Mouse (Mus musculus): ENCODE measurements around the gene Ncdn. TPM values are rescaled to one million over a fixed set of nuclear protein-coding genes. Genes with fewer than 3 reads are reported as not detected.

The Ncdn gene
- polyA plus RNA-seq, 1 experiment = 31.5 TPM

GRCm38 (mm10) chr4:126734001-126734603 lies 19.1 kb downstream of the Ncdn start:
- DNase-seq = no peak
- TF ChIP-seq POLR2A (IDR thresholded peaks at IDR 0.05; ENCODE audit: borderline replicate concordance, extremely low read depth, low read depth, low read length) (no peak), CTCF (IDR thresholded peaks at IDR 0.05; ENCODE audit: insufficient read depth, low read length) (no peak)
- H3K4me3 ChIP-seq (replicated peaks; ENCODE audit: extremely low read depth, low read depth, low read length) = no peak overlapping the region
- H3K4me1 ChIP-seq (ENCODE audit: control insufficient read depth, insufficient read depth, low read length) = no peaks in the 10 kb centered on the region
- WGBS = 6% methylated on average over 16 of the region's 16 CpGs

DNA sequence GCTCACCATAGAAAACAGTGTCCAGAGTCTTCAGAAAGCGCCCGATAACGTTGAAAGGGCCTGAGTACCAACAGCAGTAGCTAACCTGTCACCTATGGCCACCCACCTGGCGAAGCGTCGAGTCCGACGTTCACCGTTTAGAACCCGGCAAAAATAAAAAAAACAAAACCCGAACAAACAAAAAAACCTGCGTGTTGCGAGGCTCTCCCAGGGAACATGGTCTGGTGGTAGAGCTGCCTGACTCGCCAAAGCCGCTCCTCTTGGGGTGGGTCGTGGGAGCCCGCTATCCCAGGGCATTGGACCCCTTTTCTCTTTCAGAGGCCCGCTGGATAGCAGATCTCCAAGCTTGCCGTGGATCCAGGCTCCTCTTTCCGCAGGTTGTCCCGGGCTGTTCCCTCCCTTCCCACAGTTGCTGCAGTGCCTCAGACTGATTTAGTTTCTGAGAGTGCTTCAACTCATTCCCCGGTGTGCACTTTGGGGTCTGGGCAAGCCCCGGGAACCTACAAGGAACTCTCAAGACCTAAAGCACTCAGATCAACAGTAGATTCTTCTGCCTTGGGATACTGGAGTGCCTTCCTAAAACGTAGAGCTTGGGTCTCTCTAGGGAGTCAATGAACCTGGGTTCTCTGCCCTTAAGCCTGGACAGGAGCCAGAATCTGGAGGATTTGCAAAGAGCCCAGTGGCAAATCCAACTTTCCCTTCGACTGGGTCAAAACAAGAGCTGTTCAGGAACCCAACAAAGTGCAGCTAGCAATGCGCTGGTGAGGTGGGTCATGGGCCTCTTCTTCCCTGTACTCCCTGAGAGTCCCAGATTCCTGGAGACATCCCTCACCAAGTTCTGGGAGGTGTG lies 20.5 kb downstream of the Ncdn start:
- DNase-seq = no peak
- no peak overlapping the region for H3K4me3 ChIP-seq (replicated peaks; ENCODE audit: extremely low read depth, low read depth, low read length)
- 4% methylated on average over 26 of the region's 26 CpGs for WGBS
- no peak for TF ChIP-seq POLR2A (IDR thresholded peaks at IDR 0.05; ENCODE audit: borderline replicate concordance, extremely low read depth, low read depth, low read length)
- TF ChIP-seq CTCF (IDR thresholded peaks at IDR 0.05; ENCODE audit: insufficient read depth, low read length) = no peak
- no peaks in the 10 kb centered on the region for H3K4me1 ChIP-seq (ENCODE audit: control insufficient read depth, insufficient read depth, low read length)

- no peaks in the 10 kb centered on the region for H3K4me1 ChIP-seq (ENCODE audit: control insufficient read depth, insufficient read depth, low read length)
- no peak overlapping the region for H3K4me3 ChIP-seq (replicated peaks; ENCODE audit: extremely low read depth, low read depth, low read length)
- no peak for DNase-seq
- WGBS = 4% methylated on average over 18 of the region's 18 CpGs
- TF ChIP-seq POLR2A (IDR thresholded peaks at IDR 0.05; ENCODE audit: borderline replicate concordance, extremely low read depth, low read depth, low read length) = no peak
Measured at GRCm38 (mm10) chr4:126732111-126732510, 21.1 kb downstream of the Ncdn start.

DNA sequence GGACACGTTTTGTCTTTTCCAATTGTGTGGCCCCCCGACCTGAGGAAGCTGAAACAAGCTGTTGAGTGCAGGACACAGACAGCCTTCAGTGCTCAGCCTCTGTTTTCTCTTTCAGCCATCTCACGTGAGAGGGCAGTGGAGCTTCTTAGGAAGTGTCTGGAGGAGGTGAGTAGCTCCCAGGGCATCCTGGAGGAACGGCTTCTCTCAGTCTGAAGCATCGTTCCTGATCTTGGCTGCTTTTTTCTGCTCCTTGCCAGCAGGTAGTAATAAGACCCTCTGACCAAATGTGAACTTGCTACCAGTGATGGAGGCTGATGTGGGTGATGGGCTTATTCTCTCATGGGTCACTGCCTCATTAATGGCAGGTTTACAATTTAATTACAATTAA lies 45.8 kb downstream of the Ncdn start:
- no peaks in the 10 kb centered on the region for H3K4me1 ChIP-seq (ENCODE audit: control insufficient read depth, insufficient read depth, low read length)
- H3K4me3 ChIP-seq (replicated peaks; ENCODE audit: extremely low read depth, low read depth, low read length) = no peak overlapping the region
- no peak for DNase-seq
- 92% methylated on average over 5 of the region's 5 CpGs for WGBS
- no peak for TF ChIP-seq CTCF (IDR thresholded peaks at IDR 0.05; ENCODE audit: insufficient read depth, low read length)
- TF ChIP-seq POLR2A (IDR thresholded peaks at IDR 0.05; ENCODE audit: borderline replicate concordance, extremely low read depth, low read depth, low read length) = no peak

GRCm38 (mm10) chr4:126706630-126707438 lies 46.4 kb downstream of the Ncdn start:
- WGBS = 87% methylated on average over 12 of the region's 12 CpGs
- no peak for TF ChIP-seq POLR2A (IDR thresholded peaks at IDR 0.05; ENCODE audit: borderline replicate concordance, extremely low read depth, low read depth, low read length)
- H3K4me1 ChIP-seq (ENCODE audit: control insufficient read depth, insufficient read depth, low read length) = no peaks in the 10 kb centered on the region
- no peak overlapping the region for H3K4me3 ChIP-seq (replicated peaks; ENCODE audit: extremely low read depth, low read depth, low read length)
- DNase-seq = no peak

- WGBS = 84% methylated on average over 4 of the region's 4 CpGs
- Histone ChIP-seq H3K4me3 (replicated peaks; ENCODE audit: extremely low read depth, low read depth, low read length) (no peak overlapping the region), H3K4me1 (ENCODE audit: control insufficient read depth, insufficient read depth, low read length) (no peaks in the 10 kb centered on the region)
- no peak for TF ChIP-seq POLR2A (IDR thresholded peaks at IDR 0.05; ENCODE audit: borderline replicate concordance, extremely low read depth, low read depth, low read length)
- TF ChIP-seq CTCF (IDR thresholded peaks at IDR 0.05; ENCODE audit: insufficient read depth, low read length) = no peak
- DNase-seq = no peak
Measured at GRCm38 (mm10) chr4:126696908-126697307, 56.3 kb downstream of the Ncdn start.

Other genes with a start within 250 kb of the Ncdn start
- 2.9 and 4.2 TPM in 2 replicates for gene Ago4, start 220.0 kb downstream of the Ncdn start, polyA plus RNA-seq (2012; rRNA removed)
- gene Clspn, start 196.5 kb downstream of the Ncdn start, polyA plus RNA-seq (2012; rRNA removed) = 0.12 and 0.44 TPM in 2 replicates
- gene 5730409E04Rik, start 143.6 kb downstream of the Ncdn start, polyA plus RNA-seq (2012; rRNA removed) = 13.5 and 15.2 TPM in 2 replicates
- 110 and 146 TPM in 2 replicates for gene Psmb2, start 75.8 kb downstream of the Ncdn start, polyA plus RNA-seq (2012; rRNA removed)
- 0.28 TPM in 1 of 2 replicates, not detected in the other for gene Tfap2e, start 17.2 kb downstream of the Ncdn start, polyA plus RNA-seq (2012; rRNA removed)
- 28.8 and 39.4 TPM in 2 replicates for gene AU040320, start 106 bp upstream of the Ncdn start, polyA plus RNA-seq (2012; rRNA removed)
- 3.8 and 5.5 TPM in 2 replicates for gene Zmym4, start 214.7 kb upstream of the Ncdn start, polyA plus RNA-seq (2012; rRNA removed)